ENCODE assay signal across 9 mouse cellular contexts in genomic region chr11:101841998-101842772, GRCm38 (mm10). TPM values are rescaled to one million over a fixed set of nuclear protein-coding genes. Genes with fewer than 3 reads are reported as not detected.
A peak's percentile ranks its signal among the peaks of the same experiment; 100 is the strongest.
DNase-seq lines count a peak whose midpoint lies in the region; ATAC-seq lines count a peak whose summit lies in the region.
"Had no signal": no experiment of that assay in that cellular context is flagged by ENCODE, and none has a peak within 500 bp of the region (broad histone marks: within the 10 kb centered on the region; RNA-seq: fewer than 3 reads in every experiment).

No protein-coding gene starts in this region.

- H3K4me2 ChIP-seq in embryonic facial prominence, embryonic 15.5 days (replicated peaks), result no peak overlapping the region
- no peak overlapping the region for H3K4me2 ChIP-seq in stomach, embryonic 16.5 days (ENCODE audit: low read depth, low read length)

- peak; percentile 27 for DNase-seq in retina, postnatal 1 day
- DNase-seq in retina, embryonic 14.5 days (ENCODE audit: low spot score), result no peak
- peak; percentile 42 for DNase-seq in kidney, postnatal 10 days
- no peak for DNase-seq in spleen, adult 18-20 months
- no peak for DNase-seq in embryo, embryonic 11 days

- ATAC-seq in embryonic facial prominence, embryonic 15.5 days (ENCODE audit: insufficient number of reproducible peaks, low FRiP score, low TSS enrichment, low read depth), result peak; percentile 77
- peak; percentile 67; the same call in 1 of the 2 replicates for ATAC-seq in stomach, embryonic 16.5 days (ENCODE audit: insufficient read depth, low FRiP score)
- ATAC-seq in megakaryocyte progenitor cell, adult 5-6 weeks (replicated peaks; ENCODE audit: poor library complexity), result no peak

- H3K9ac ChIP-seq in embryonic facial prominence, embryonic 15.5 days, result no peak overlapping the region
- H3K9ac ChIP-seq in stomach, embryonic 16.5 days (ENCODE audit: low read length), result peak overlapping the region; percentile 16; the same call in 1 of the 2 replicates

- H3K36me3 ChIP-seq in embryonic facial prominence, embryonic 15.5 days, result no peaks in the 10 kb centered on the region
- no peaks in the 10 kb centered on the region for H3K36me3 ChIP-seq in stomach, embryonic 16.5 days (ENCODE audit: control insufficient read depth, insufficient read depth, low read length)

- H3K27ac ChIP-seq in embryonic facial prominence, embryonic 15.5 days (replicated peaks), result peak overlapping the region; percentile 78
- peak overlapping the region; percentile 81 for H3K27ac ChIP-seq in stomach, embryonic 16.5 days (ENCODE audit: low read length)
- H3K27ac ChIP-seq: macrophage had no signal

- no peaks in the 10 kb centered on the region for H3K9me3 ChIP-seq in embryonic facial prominence, embryonic 15.5 days (replicated peaks)
- H3K9me3 ChIP-seq in stomach, embryonic 16.5 days (replicated peaks; ENCODE audit: control insufficient read depth, low read length), result 0 out of 2 replicates have a peak, but pooled peaks cover 3% of the 10 kb centered on the region

- H3K27me3 ChIP-seq in embryonic facial prominence, embryonic 15.5 days, result no peaks in the 10 kb centered on the region
- no peaks in the 10 kb centered on the region for H3K27me3 ChIP-seq in stomach, embryonic 16.5 days (ENCODE audit: control insufficient read depth, insufficient read depth, low read length)

- peaks cover 17% of the 10 kb centered on the region for H3K4me1 ChIP-seq in embryonic facial prominence, embryonic 15.5 days
- H3K4me1 ChIP-seq in stomach, embryonic 16.5 days (ENCODE audit: control insufficient read depth, insufficient read depth, low read length), result peaks cover 11% of the 10 kb centered on the region; the same call in 1 of the 2 replicates

- WGBS in embryonic facial prominence, embryonic 15.5 days, result 60% methylated on average over 15 of the region's 15 CpGs
- WGBS in stomach, embryonic 16.5 days, result 52% methylated on average over 15 of the region's 15 CpGs

- H3K4me3 ChIP-seq in embryonic facial prominence, embryonic 15.5 days (replicated peaks), result no peak overlapping the region
- H3K4me3 ChIP-seq in stomach, embryonic 16.5 days (replicated peaks; ENCODE audit: low read length), result no peak overlapping the region

RNA-seq across cellular contexts. Expression of gene Meox1, which starts 52.0 kb away (rescaled TPM):
- polyA plus RNA-seq in embryonic facial prominence, embryonic 15.5 days (2015; fragmentation: Nextera tagmentation; extraction: Ambion mirVana), result 11.1 and 12.3 TPM in 2 replicates
- polyA plus RNA-seq in stomach, embryonic 16.5 days (2015; fragmentation: Nextera tagmentation; extraction: Ambion mirVana), result 5.2 and 6.0 TPM in 2 replicates
- not detected in 2 replicates for total RNA-seq in megakaryocyte progenitor cell, adult 5-6 weeks (2015)
- total RNA-seq in megakaryocyte progenitor cell, adult 5-6 weeks (2017), result not detected in 2 replicates
- polyA plus RNA-seq: macrophage had no signal

RNA-seq across cellular contexts. Expression of gene Etv4, which starts 57.0 kb away (rescaled TPM):
- 11.1 and 15.1 TPM in 2 replicates for polyA plus RNA-seq in embryonic facial prominence, embryonic 15.5 days (2015; fragmentation: Nextera tagmentation; extraction: Ambion mirVana)
- polyA plus RNA-seq in stomach, embryonic 16.5 days (2015; fragmentation: Nextera tagmentation; extraction: Ambion mirVana), result 4.9 and 6.6 TPM in 2 replicates
- 0.05 TPM in 1 of 2 replicates, not detected in the other for total RNA-seq in megakaryocyte progenitor cell, adult 5-6 weeks (2015)
- not detected in 2 replicates for total RNA-seq in megakaryocyte progenitor cell, adult 5-6 weeks (2017)
- polyA plus RNA-seq: macrophage had no signal

Comparison
In these comparisons a context has a peak if more than half of its experiments do, and no peak if none do; other contexts are left out.
1. DNase-seq: peak in retina, postnatal 1 day (single experiment) and kidney, postnatal 10 days (single experiment); none in retina, embryonic 14.5 days (single experiment), spleen, adult 18-20 months (0 of 2) and embryo, embryonic 11 days (single experiment).